Mouse (Mus musculus) gastrocnemius, postnatal 14 days (tissue): ENCODE results near the gene Pawr. TPM values are rescaled to one million over a fixed set of nuclear protein-coding genes. Genes with fewer than 3 reads are reported as not detected.

Source experiments
- DNase-seq: peaks from one replicate; pipeline ENCODE4 v3.0.0; 2021; ENCODE audit warnings: mixed read lengths
- intact Hi-C: fragments of 180-260 bp; cut with DNase I; formaldehyde crosslinking; loops from one replicate; pipeline ENCODE4 v1.15.1; 2025; ENCODE audit warnings: low total_unique reads
- total RNA-seq, 2 experiments: library from RNA; stranded (reverse); gene quantifications; 2 replicates each; pipeline ENCODE4 v1.2.3; 2021

Gene Pawr
- total RNA-seq, 2 experiments from 2014 or later: 1.5 to 1.7 TPM

- intact Hi-C loops: no loop called here
Observed at GRCm38 (mm10) chr10:108350125-108351070, 18.5 kb downstream of the Pawr start.

GRCm38 (mm10) chr10:108352944-108353343, 21.0 kb downstream of the Pawr start:
- DNase-seq: no peak
- intact Hi-C loops: no loop called here

More at GRCm38 (mm10) chr10:108350125-108351070, 18.5 kb downstream of the Pawr start:
- DNase-seq: no peak

GRCm38 (mm10) chr10:108354726-108355391, 22.9 kb downstream of the Pawr start:
- no peak for DNase-seq
- intact Hi-C loops: no loop called here

GRCm38 (mm10) chr10:108355392-108355775, 23.5 kb downstream of the Pawr start:
- intact Hi-C loops: no loop called here
- no peak for DNase-seq

- intact Hi-C loops: no loop called here
- no peak for DNase-seq
Observed at GRCm38 (mm10) chr10:108356601-108357187, 24.8 kb downstream of the Pawr start.

- intact Hi-C loops: no loop called here
Observed at GRCm38 (mm10) chr10:108359974-108360373, 28.1 kb downstream of the Pawr start.

GRCm38 (mm10) chr10:108360801-108361200, 28.9 kb downstream of the Pawr start:
- intact Hi-C loops: no loop called here
- no peak for DNase-seq

More at GRCm38 (mm10) chr10:108359974-108360373, 28.1 kb downstream of the Pawr start:
- DNase-seq: no peak

GRCm38 (mm10) chr10:108361419-108362155, 29.7 kb downstream of the Pawr start:
- DNase-seq: no peak
- intact Hi-C loops: no loop called here

GRCm38 (mm10) chr10:108363932-108364331, 32.0 kb downstream of the Pawr start:
- no peak for DNase-seq

GRCm38 (mm10) chr10:108364946-108365719, 33.2 kb downstream of the Pawr start:
- no peak for DNase-seq
- intact Hi-C loops: no loop called here

More at GRCm38 (mm10) chr10:108363932-108364331, 32.0 kb downstream of the Pawr start:
- intact Hi-C loops: no loop called here

GRCm38 (mm10) chr10:108366251-108366650, 34.3 kb downstream of the Pawr start:
- DNase-seq: no peak
- intact Hi-C loops: no loop called here

- no peak for DNase-seq
- intact Hi-C loops: no loop called here
Observed at GRCm38 (mm10) chr10:108368358-108368757, 36.4 kb downstream of the Pawr start.

- DNase-seq: no peak
- intact Hi-C loops: no loop called here
Observed at GRCm38 (mm10) chr10:108372258-108372657, 40.3 kb downstream of the Pawr start.

- intact Hi-C loops: no loop called here
- no peak for DNase-seq
Observed at GRCm38 (mm10) chr10:108372858-108373257, 40.9 kb downstream of the Pawr start.

GRCm38 (mm10) chr10:108375796-108376195, 43.9 kb downstream of the Pawr start:
- intact Hi-C loops: no loop called here

GRCm38 (mm10) chr10:108376366-108376765, 44.4 kb downstream of the Pawr start:
- no peak for DNase-seq

More at GRCm38 (mm10) chr10:108375796-108376195, 43.9 kb downstream of the Pawr start:
- no peak for DNase-seq

GRCm38 (mm10) chr10:108377369-108377768, 45.4 kb downstream of the Pawr start:
- intact Hi-C loops: no loop called here
- no peak for DNase-seq

More at GRCm38 (mm10) chr10:108376366-108376765, 44.4 kb downstream of the Pawr start:
- intact Hi-C loops: no loop called here

GRCm38 (mm10) chr10:108378062-108378461, 46.1 kb downstream of the Pawr start:
- no peak for DNase-seq
- intact Hi-C loops: no loop called here

- DNase-seq: no peak
- intact Hi-C loops: no loop called here
Observed at GRCm38 (mm10) chr10:108378479-108378878, 46.6 kb downstream of the Pawr start.
